ENCODE assay signal across 15 mouse cellular contexts in genomic region chr17:12431707-12432106, GRCm38 (mm10). TPM values are rescaled to one million over a fixed set of nuclear protein-coding genes. Genes with fewer than 3 reads are reported as not detected.
DNase-seq lines count a peak whose midpoint lies in the region; ATAC-seq and TF ChIP-seq lines count a peak whose summit lies in the region.
"Had no signal": no experiment of that assay in that cellular context is flagged by ENCODE, and none has a peak within 500 bp of the region (broad histone marks: within the 10 kb centered on the region; RNA-seq: fewer than 3 reads in every experiment).

No protein-coding gene starts in this region.

- no peak for TF ChIP-seq POLR2A in lung, adult 2 months (IDR thresholded peaks at IDR 0.05; ENCODE audit: borderline replicate concordance, extremely low read depth, low read depth, low read length)
- TF ChIP-seq POLR2A in cortical plate, adult 2 months (IDR thresholded peaks at IDR 0.05; ENCODE audit: extremely low read depth, insufficient read depth, low read length), result 0 out of 2 replicates have a peak, but pooled peaks have one; percentile 12
- no peak for TF ChIP-seq POLR2A in olfactory bulb, adult 2 months (IDR thresholded peaks at IDR 0.05; ENCODE audit: insufficient read depth, low read depth, low read length)

- WGBS in lung, embryonic 14.5 days, result 22% methylated on average over 5 of the region's 5 CpGs
- 40% methylated on average over 5 of the region's 5 CpGs for WGBS in lung, adult 2 months
- 22% methylated on average over 5 of the region's 5 CpGs for WGBS in olfactory bulb, adult 2 months

- no peak overlapping the region for H3K4me3 ChIP-seq in lung, embryonic 14.5 days (ENCODE audit: low read depth, low read length)
- H3K4me3 ChIP-seq in lung, adult 2 months (replicated peaks; ENCODE audit: extremely low read depth, low read depth, low read length), result no peak overlapping the region
- H3K4me3 ChIP-seq in cortical plate, adult 2 months (ENCODE audit: insufficient read depth, low read length), result no peak overlapping the region
- no peak overlapping the region for H3K4me3 ChIP-seq in olfactory bulb, adult 2 months (ENCODE audit: insufficient read depth, low read depth, low read length)

- peak overlapping the region; percentile 12; the same call in 1 of the 2 replicates for H3K4me2 ChIP-seq in lung, embryonic 14.5 days

- no peaks in the 10 kb centered on the region for H3K27me3 ChIP-seq in lung, embryonic 14.5 days (ENCODE audit: insufficient read depth, low read length)

- H3K9ac ChIP-seq in lung, embryonic 14.5 days, result no peak overlapping the region

- DNase-seq in frontal cortex, postnatal 14 days (ENCODE audit: low spot score in 2 of 2), result no peak
- peak; percentile 63 for DNase-seq in lung, embryonic 14.5 days
- no peak for DNase-seq in lung, adult 2 months
- no peak for DNase-seq in testis, postnatal 14 days (ENCODE audit: low spot score)
- DNase-seq in embryo, embryonic 11 days, result no peak
- DNase-seq: adrenal gland, postnatal 14 days; cerebellum, adult 2 months; heart, postnatal 36 days; kidney, postnatal 14 days; spleen, adult 18-20 months had no signal

- H3K9me3 ChIP-seq in lung, embryonic 14.5 days (ENCODE audit: low read depth, low read length), result no peaks in the 10 kb centered on the region

- peak; percentile 95 for ATAC-seq in frontal cortex, adult (ENCODE audit: low TSS enrichment)
- ATAC-seq in lung, embryonic 14.5 days (ENCODE audit: insufficient read depth), result peak; percentile 58

- H3K36me3 ChIP-seq in lung, embryonic 14.5 days (ENCODE audit: insufficient read depth), result no peaks in the 10 kb centered on the region

- H3K27ac ChIP-seq in lung, embryonic 14.5 days (ENCODE audit: low read depth), result no peak overlapping the region
- peak overlapping the region; percentile 30; the same call in 1 of the 2 replicates for H3K27ac ChIP-seq in cortical plate, adult 2 months (ENCODE audit: insufficient read depth, low read length)
- H3K27ac ChIP-seq in olfactory bulb, adult 2 months (ENCODE audit: insufficient read depth, low read depth, low read length), result peak overlapping the region; percentile 47

- H3K4me1 ChIP-seq in lung, embryonic 14.5 days (ENCODE audit: insufficient read depth), result no peaks in the 10 kb centered on the region; the same call in 1 of the 2 replicates
- no peaks in the 10 kb centered on the region for H3K4me1 ChIP-seq in lung, adult 2 months (ENCODE audit: control insufficient read depth, insufficient read depth, low read length)
- peaks cover 6% of the 10 kb centered on the region for H3K4me1 ChIP-seq in cortical plate, adult 2 months (ENCODE audit: control insufficient read depth, insufficient read depth, low read length)
- H3K4me1 ChIP-seq in olfactory bulb, adult 2 months (ENCODE audit: control insufficient read depth, insufficient read depth, low read length), result peaks cover 12% of the 10 kb centered on the region

- no peak for TF ChIP-seq CTCF in lung, embryonic 14.5 days (IDR thresholded peaks at IDR 0.05; ENCODE audit: low read depth)
- no peak for TF ChIP-seq CTCF in lung, adult 2 months (IDR thresholded peaks at IDR 0.05; ENCODE audit: insufficient read depth, low read length)
- no peak for TF ChIP-seq CTCF in cortical plate, adult 2 months (IDR thresholded peaks at IDR 0.05; ENCODE audit: extremely low read depth, insufficient read depth, low read length)
- TF ChIP-seq CTCF in olfactory bulb, adult 2 months (IDR thresholded peaks at IDR 0.05; ENCODE audit: insufficient read depth, low read depth, low read length), result no peak

RNA-seq across cellular contexts. Expression of gene Plg, which starts 53.3 kb away (rescaled TPM):
- 0.08 TPM in 1 of 2 replicates, not detected in the other for polyA plus RNA-seq in lung, embryonic 14.5 days (2014; fragmentation: Nextera tagmentation; extraction: Ambion mirVana)
- polyA plus RNA-seq in lung, adult 2 months (2012; rRNA removed), result 0.27 and 0.59 TPM in 2 replicates
- 0.10 and 0.13 TPM in 2 replicates for polyA plus RNA-seq in cortical plate, adult 2 months (2012; rRNA removed)
- polyA plus RNA-seq in olfactory bulb, adult 2 months (2012; ENCODE audit: insufficient read depth, insufficient read length, low replicate concordance, missing spikeins), result not detected in 2 replicates
- polyA plus RNA-seq: neural tube, embryonic 11.5 days; urinary bladder, adult 2 months had no signal
